8 mouse cellular contexts compared by ENCODE assay signal in the genomic region with DNA sequence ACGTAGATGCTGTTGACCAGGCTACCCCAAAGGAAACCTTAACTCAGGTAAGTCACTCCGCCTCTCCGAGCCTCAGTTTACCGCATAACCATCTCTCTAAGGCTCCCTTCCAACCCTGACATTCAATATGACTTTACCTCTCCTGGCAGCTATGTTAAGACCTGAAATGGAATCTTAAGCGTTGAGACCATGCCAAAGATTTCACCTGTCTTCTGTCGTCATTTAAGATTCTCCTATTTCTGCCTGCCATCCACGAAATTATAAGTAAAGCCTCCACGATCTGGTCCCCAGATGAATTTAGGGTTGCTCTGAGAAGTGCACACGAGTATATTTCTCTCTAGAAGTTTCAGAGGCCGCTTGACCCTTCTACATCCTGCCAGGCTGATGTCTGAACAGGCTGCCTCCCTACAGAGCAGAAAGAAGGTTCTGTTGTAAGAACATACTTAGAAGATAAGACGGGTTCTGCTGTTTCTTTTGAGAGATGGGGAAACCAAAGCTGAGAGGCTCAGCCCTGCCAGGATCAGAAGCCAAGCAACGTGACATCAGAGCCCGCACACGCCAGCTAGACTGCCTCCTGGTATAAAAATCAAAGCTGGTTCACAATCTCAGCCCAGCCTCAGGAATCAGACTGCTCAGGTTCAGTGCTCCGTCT. TPM values are rescaled to one million over a fixed set of nuclear protein-coding genes. Genes with fewer than 3 reads are reported as not detected.
DNase-seq lines count a peak whose midpoint lies in the region; ATAC-seq and TF ChIP-seq lines count a peak whose summit lies in the region.

No protein-coding gene starts in this region.

- no peak for TF ChIP-seq POLR2A in spleen, adult 2 months (IDR thresholded peaks at IDR 0.05; ENCODE audit: low read depth, low read length)

- H3K36me3 ChIP-seq in spleen, adult 2 months (ENCODE audit: control insufficient read depth, insufficient read depth, low read length): no peaks in the 10 kb centered on the region
- H3K36me3 ChIP-seq in hindbrain, embryonic 11.5 days (ENCODE audit: control insufficient read depth, insufficient read depth, low read length): no peaks in the 10 kb centered on the region
- H3K36me3 ChIP-seq in midbrain, embryonic 10.5 days: 0 out of 2 replicates have a peak, but pooled peaks cover 2% of the 10 kb centered on the region

- ATAC-seq in hindbrain, embryonic 11.5 days (ENCODE audit: low FRiP score): no peak

- H3K4me2 ChIP-seq in hindbrain, embryonic 11.5 days (replicated peaks; ENCODE audit: low read depth, low read length): peak overlapping the region; percentile 45

- H3K9me3 ChIP-seq in hindbrain, embryonic 11.5 days (ENCODE audit: control insufficient read depth, low read length): no peaks in the 10 kb centered on the region
- no peaks in the 10 kb centered on the region for H3K9me3 ChIP-seq in midbrain, embryonic 10.5 days (replicated peaks)

- 19% methylated on average over 14 of the region's 15 CpGs for WGBS in spleen, adult 2 months
- 8% methylated on average over 14 of the region's 15 CpGs for WGBS in hindbrain, embryonic 11.5 days
- 8% methylated on average over 15 of the region's 15 CpGs for WGBS in midbrain, embryonic 10.5 days

- intact Hi-C loops in left cerebral cortex, postnatal 10 days (cut with DNase I): no loop called here

- H3K27me3 ChIP-seq in spleen, adult 2 months (ENCODE audit: control insufficient read depth, insufficient read depth, low read length): no peaks in the 10 kb centered on the region
- no peaks in the 10 kb centered on the region; the same call in 1 of the 2 replicates for H3K27me3 ChIP-seq in hindbrain, embryonic 11.5 days (ENCODE audit: control insufficient read depth, insufficient read depth, low read length)
- peaks cover 21% of the 10 kb centered on the region for H3K27me3 ChIP-seq in midbrain, embryonic 10.5 days (ENCODE audit: low read depth, poor library complexity, severe bottlenecking)

- DNase-seq in adrenal gland, adult 2 months: peak; percentile 33
- no peak for DNase-seq in adrenal gland, postnatal 36 days
- DNase-seq in spleen, adult 2 months (ENCODE audit: low read depth in 1 of 2, low spot score in 2 of 2): no peak
- DNase-seq in spleen, postnatal 36 days (ENCODE audit: low spot score in 2 of 2): no peak
- peak; percentile 40 for DNase-seq in hindbrain, embryonic 11.5 days (ENCODE audit: low spot score)
- DNase-seq in midbrain, embryonic 10.5 days (ENCODE audit: low spot score): peak; percentile 25
- no peak for DNase-seq in layer of hippocampus, postnatal 36 days
- no peak for DNase-seq in left cerebral cortex, postnatal 10 days (ENCODE audit: extremely low spot score in 1 of 2, low spot score in 2 of 2)

- H3K4me1 ChIP-seq in spleen, adult 2 months (ENCODE audit: control insufficient read depth, insufficient read depth, insufficient read length): no peaks in the 10 kb centered on the region
- peaks cover 2% of the 10 kb centered on the region; the same call in 1 of the 2 replicates for H3K4me1 ChIP-seq in hindbrain, embryonic 11.5 days (replicated peaks; ENCODE audit: control insufficient read depth, insufficient read depth, low read length)
- H3K4me1 ChIP-seq in midbrain, embryonic 10.5 days: peaks cover 50% of the 10 kb centered on the region

- TF ChIP-seq CTCF in spleen, adult 2 months (IDR thresholded peaks at IDR 0.05; ENCODE audit: extremely low read depth, insufficient read depth, insufficient read length, insufficient replicate concordance): no peak

- no peak overlapping the region for H3K27ac ChIP-seq in spleen, adult 2 months (ENCODE audit: insufficient read depth, low read length)
- peak overlapping the region; percentile 4; the same call in 1 of the 2 replicates for H3K27ac ChIP-seq in hindbrain, embryonic 11.5 days (ENCODE audit: low read depth, low read length)
- peak overlapping the region; percentile 99 for H3K27ac ChIP-seq in midbrain, embryonic 10.5 days (replicated peaks)

- peak overlapping the region; percentile 68 for H3K4me3 ChIP-seq in spleen, adult 2 months (ENCODE audit: extremely low read depth, insufficient read depth, insufficient read length)
- H3K4me3 ChIP-seq in hindbrain, embryonic 11.5 days (ENCODE audit: low read depth, low read length): peak overlapping the region; percentile 20; the same call in 1 of the 2 replicates
- peak overlapping the region; percentile 98 for H3K4me3 ChIP-seq in midbrain, embryonic 10.5 days

- H3K9ac ChIP-seq in hindbrain, embryonic 11.5 days (ENCODE audit: low read depth, low read length): peak overlapping the region; percentile 27; the same call in 1 of the 2 replicates

RNA-seq across cellular contexts. Expression of gene Gm10300, which starts 24.8 kb away (rescaled TPM):
- total RNA-seq in adrenal gland, adult 2 months (2021): under 1 TPM in 1 of 2 experiments, not detected in 1; 0.31 TPM
- polyA plus RNA-seq in adrenal gland, adult 2 months (2012; rRNA removed): 0.30 and 0.55 TPM in 2 replicates
- total RNA-seq in adrenal gland, postnatal 36 days (2021): under 1 TPM in 1 of 2 experiments, not detected in 1; 0.36 TPM
- polyA plus RNA-seq in spleen, adult 2 months (2012; rRNA removed): 0.11 and 0.19 TPM in 2 replicates
- 0.06 and 0.08 TPM in 2 replicates for polyA plus RNA-seq in hindbrain, embryonic 11.5 days (2014; fragmentation: Nextera tagmentation; extraction: Ambion mirVana)
- not detected in 2 replicates for polyA plus RNA-seq in midbrain, embryonic 10.5 days (2016; fragmentation: Nextera tagmentation; extraction: Ambion mirVana)
- not detected for total RNA-seq in layer of hippocampus, postnatal 36 days (2021)
- total RNA-seq in left cerebral cortex, postnatal 10 days (2021): under 1 TPM in 1 of 2 experiments, not detected in 1; 0.15 TPM

RNA-seq across cellular contexts. Expression of gene Epb41, which starts 25.4 kb away (rescaled TPM):
- 10 to 100 TPM; 59.3 to 66.6 TPM for total RNA-seq in adrenal gland, adult 2 months (2021)
- 12.2 and 14.7 TPM in 2 replicates for polyA plus RNA-seq in adrenal gland, adult 2 months (2012; rRNA removed)
- 10 to 100 TPM; 45.8 to 63.6 TPM for total RNA-seq in adrenal gland, postnatal 36 days (2021)
- 66.5 and 94.1 TPM in 2 replicates for polyA plus RNA-seq in spleen, adult 2 months (2012; rRNA removed)
- polyA plus RNA-seq in hindbrain, embryonic 11.5 days (2014; fragmentation: Nextera tagmentation; extraction: Ambion mirVana): 208 and 223 TPM in 2 replicates
- polyA plus RNA-seq in midbrain, embryonic 10.5 days (2016; fragmentation: Nextera tagmentation; extraction: Ambion mirVana): 123 and 167 TPM in 2 replicates
- total RNA-seq in layer of hippocampus, postnatal 36 days (2021): 10 to 100 TPM; 16.9 to 23.7 TPM
- total RNA-seq in left cerebral cortex, postnatal 10 days (2021): 10 to 100 TPM; 28.9 to 31.9 TPM

Comparison
In these comparisons a context has a peak if more than half of its experiments do, and no peak if none do; other contexts are left out.
1. DNase-seq: peak in adrenal gland, adult 2 months (single experiment), hindbrain, embryonic 11.5 days (single experiment) and midbrain, embryonic 10.5 days (single experiment); none in adrenal gland, postnatal 36 days (0 of 2), spleen, adult 2 months (0 of 2), spleen, postnatal 36 days (0 of 2), layer of hippocampus, postnatal 36 days (0 of 2) and left cerebral cortex, postnatal 10 days (0 of 2).
2. H3K4me3 ChIP-seq: peak in every context shown above with its lines; median percentile 98 in midbrain, embryonic 10.5 days; 68 in spleen, adult 2 months; 20 in hindbrain, embryonic 11.5 days.